Mouse (Mus musculus) G1E (cell line): Measurements from ENCODE around the gene Grhpr. TPM values are rescaled to one million over a fixed set of nuclear protein-coding genes. Genes with fewer than 3 reads are reported as not detected.

Experiments
- ATAC-seq: 2 replicates; pipeline ENCODE4 v1.8.0; 2016; ENCODE audit warnings: mild to moderate bottlenecking; ENCODE audit not compliant: insufficient number of reproducible peaks, poor library complexity, low FRiP score, severe bottlenecking; ENCODE audit errors: extremely low read depth
- DNase-seq: peaks from one replicate; pipeline ENCODE4 v3.0.0; 2012; ENCODE audit warnings: low spot score
- H3K27me3 ChIP-seq: 2 replicates; pipeline ENCODE4 v1.6.1; 2012; ENCODE audit warnings: mild to moderate bottlenecking, low read length, inconsistent platforms; ENCODE audit not compliant: insufficient read depth
- H3K36me3 ChIP-seq: replicated peaks from 2 replicates; pipeline ENCODE3; 2012; ENCODE audit warnings: mild to moderate bottlenecking, inconsistent platforms
- H3K4me1 ChIP-seq: 2 replicates; pipeline ENCODE4 v1.6.1; 2012; ENCODE audit warnings: low read depth, low read length, inconsistent platforms, mixed read lengths; ENCODE audit not compliant: insufficient read depth
- H3K4me3 ChIP-seq: 2 replicates; pipeline ENCODE4 v1.5.1; 2012; ENCODE audit warnings: low read depth, mild to moderate bottlenecking, inconsistent platforms, low read length, moderate library complexity, mixed read lengths
- H3K9me3 ChIP-seq: replicated peaks from 2 replicates; pipeline ENCODE4 v1.6.1; 2012; ENCODE audit warnings: inconsistent platforms
- CTCF ChIP-seq: IDR thresholded peaks from 2 replicates; pipeline ENCODE4 v1.5.1; 2012; ENCODE audit warnings: low read depth, low read length, inconsistent platforms, mixed read lengths
- GATA1 ChIP-seq: IDR thresholded peaks from 2 replicates; pipeline ENCODE4 v1.6.1; 2012; ENCODE audit warnings: borderline replicate concordance, low read length, inconsistent platforms, mixed read lengths
- GATA2 ChIP-seq: IDR thresholded peaks from 2 replicates; pipeline ENCODE4 v1.6.1; 2012; ENCODE audit warnings: low read depth, low read length, inconsistent platforms, borderline replicate concordance
- POLR2AphosphoS5 ChIP-seq: IDR thresholded peaks from 2 replicates; pipeline ENCODE4 v1.6.1; 2012; ENCODE audit warnings: low read depth, low read length, inconsistent platforms; ENCODE audit not compliant: insufficient replicate concordance
- TAL1 ChIP-seq: conservative IDR thresholded peaks from 2 replicates; pipeline ENCODE4 v1.6.1; 2012; ENCODE audit warnings: low read depth, low read length, inconsistent platforms, mixed read lengths
- polyA plus RNA-seq: library from polyadenylated mRNA; stranded (reverse); fragments of >175 nt; gene quantifications from 2 replicates; pipeline ENCODE4 v1.2.3, GENCODE M21; 2012
- total RNA-seq, 2 experiments: library from RNA; stranded (forward) in 1 of 2; stranded (reverse) in 1 of 2; fragments of 200-1000 nt in 1 of 2; fragments of >200 nt in 1 of 2; fragmentation: Nextera tagmentation in 1 of 2; gene quantifications; 2 replicates each; pipeline ENCODE4 v1.2.3; 2014 to 2017

Grhpr gene
- total and polyA plus RNA-seq, 3 experiments: 25.2 to 119 (median 30.5) TPM

- TF ChIP-seq GATA2 (no peak), CTCF (peak; percentile 69; the same call in 1 of the 2 replicates), TAL1 (no peak)
- Histone ChIP-seq H3K27me3 (peaks cover 27% of the 10 kb centered on the region), H3K4me1 (peaks cover 60% of the 10 kb centered on the region), H3K9me3 (peaks cover 2% of the 10 kb centered on the region; the same call in 1 of the 2 replicates), H3K36me3 (no peaks in the 10 kb centered on the region), H3K4me3 (no peak overlapping the region)
- DNase-seq: peak; percentile 56
- ATAC-seq: peak; percentile 36
These were observed 10.5 kb upstream of the Grhpr start for GRCm38 (mm10) chr4:44970612-44971110.

DNA sequence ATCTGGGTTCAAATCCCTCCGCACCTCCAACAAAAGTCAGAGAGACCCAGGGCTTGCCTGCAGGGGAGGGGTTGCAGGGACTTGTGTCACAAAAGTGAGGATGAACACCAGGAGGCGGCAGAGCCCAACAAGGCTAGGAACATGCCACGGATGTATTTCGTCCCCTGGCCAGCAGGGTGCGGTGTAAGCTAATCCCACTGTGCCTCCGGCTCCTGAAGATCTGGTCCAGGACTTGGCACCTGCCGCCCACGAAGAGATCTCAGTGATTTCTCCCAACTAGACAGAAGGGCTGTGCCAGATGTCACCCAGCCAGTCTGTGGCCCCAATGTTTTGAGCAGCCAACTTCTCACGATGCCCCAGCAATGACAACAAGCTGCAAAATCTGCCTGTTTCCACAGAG lies 7.7 kb upstream of the Grhpr start:
- Histone ChIP-seq H3K9me3 (peaks cover 5% of the 10 kb centered on the region), H3K36me3 (no peaks in the 10 kb centered on the region), H3K4me1 (peaks cover 45% of the 10 kb centered on the region), H3K27me3 (peaks cover 19% of the 10 kb centered on the region; the same call in 1 of the 2 replicates), H3K4me3 (peak overlapping the region; percentile 28; the same call in 1 of the 2 replicates)
- no peak for TF ChIP-seq GATA2
- TF ChIP-seq CTCF: peak; percentile 96
- ATAC-seq (peak; percentile 65), DNase-seq (peak; percentile 66)

DNA sequence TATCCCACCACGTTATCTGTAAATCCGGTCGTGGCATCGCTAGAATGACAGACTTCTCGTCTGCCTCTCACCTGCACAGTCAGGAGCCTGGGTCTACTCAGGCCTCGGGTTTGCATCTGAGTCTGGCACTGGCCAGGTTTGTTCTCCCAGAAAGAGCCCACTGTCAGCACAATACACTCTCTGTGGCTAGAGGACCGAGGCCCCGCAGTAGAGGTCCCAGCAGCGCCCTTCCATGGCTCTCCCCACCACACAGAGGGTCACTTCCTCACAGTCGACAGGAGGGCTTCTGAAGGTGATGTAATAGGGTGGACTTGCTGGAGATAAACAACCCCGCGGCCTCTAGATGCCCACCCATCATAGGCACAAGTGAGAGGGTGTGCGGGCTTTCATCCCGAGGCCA lies 7.3 kb upstream of the Grhpr start:
- no peak for ATAC-seq
- DNase-seq: no peak
- no peak for TF ChIP-seq GATA1
- no peak for TF ChIP-seq CTCF
- H3K4me3 ChIP-seq: peak overlapping the region; percentile 28; the same call in 1 of the 2 replicates
- H3K27me3 ChIP-seq: peaks cover 15% of the 10 kb centered on the region; the same call in 1 of the 2 replicates
- H3K9me3 ChIP-seq: peaks cover 5% of the 10 kb centered on the region
- peaks cover 41% of the 10 kb centered on the region for H3K4me1 ChIP-seq
- no peaks in the 10 kb centered on the region for H3K36me3 ChIP-seq

GRCm38 (mm10) chr4:44974331-44974730 lies 6.9 kb upstream of the Grhpr start:
- TF ChIP-seq GATA2 (no peak), CTCF (no peak), POLR2AphosphoS5 (no peak), TAL1 (no peak), GATA1 (no peak)
- ATAC-seq (no peak), DNase-seq (no peak)
- Histone ChIP-seq H3K4me3 (no peak overlapping the region), H3K27me3 (peaks cover 11% of the 10 kb centered on the region; the same call in 1 of the 2 replicates), H3K9me3 (peaks cover 5% of the 10 kb centered on the region), H3K36me3 (no peaks in the 10 kb centered on the region), H3K4me1 (peaks cover 40% of the 10 kb centered on the region)

DNA sequence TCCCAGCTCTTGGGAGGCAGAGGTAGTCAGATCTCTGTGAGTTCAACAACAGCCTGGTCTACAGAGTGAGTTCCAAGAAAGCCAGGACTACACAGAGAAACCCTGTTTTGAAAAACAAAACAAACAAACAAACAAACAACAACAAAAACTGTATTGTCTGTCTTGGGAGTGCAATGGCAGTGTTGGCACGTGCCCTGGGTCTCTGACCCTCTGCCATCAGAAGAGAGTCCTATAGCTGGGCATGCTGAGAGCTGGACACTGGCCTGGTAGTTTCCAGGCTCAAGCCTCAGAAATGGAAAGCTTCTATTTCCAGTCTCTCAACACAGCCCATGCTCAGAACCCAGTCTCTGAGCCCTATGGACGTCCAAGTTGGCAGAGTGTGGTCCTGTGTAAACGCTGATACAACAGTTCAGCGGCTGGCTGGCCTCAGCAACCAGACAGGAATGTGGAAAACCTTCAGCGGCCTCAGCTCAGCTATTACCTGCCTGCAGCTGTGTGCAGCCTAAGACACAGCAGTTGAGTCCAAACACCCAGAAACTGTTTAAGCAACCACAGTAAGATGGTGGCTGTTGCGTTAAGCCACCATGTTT lies 5.1 kb upstream of the Grhpr start:
- TF ChIP-seq GATA2 (no peak), GATA1 (no peak), TAL1 (no peak), POLR2AphosphoS5 (no peak), CTCF (no peak)
- ATAC-seq (no peak), DNase-seq (no peak)
- Histone ChIP-seq H3K4me1 (peaks cover 38% of the 10 kb centered on the region), H3K9me3 (peaks cover 5% of the 10 kb centered on the region), H3K27me3 (peaks cover 4% of the 10 kb centered on the region; the same call in 1 of the 2 replicates), H3K4me3 (no peak overlapping the region), H3K36me3 (no peaks in the 10 kb centered on the region)

GRCm38 (mm10) chr4:44976921-44977710 lies 4.1 kb upstream of the Grhpr start:
- no peak for TF ChIP-seq TAL1
- TF ChIP-seq CTCF: no peak
- no peak for TF ChIP-seq POLR2AphosphoS5
- TF ChIP-seq GATA1: no peak
- TF ChIP-seq GATA2: no peak
- no peak for ATAC-seq
- H3K36me3 ChIP-seq: no peaks in the 10 kb centered on the region
- peaks cover 2% of the 10 kb centered on the region; the same call in 1 of the 2 replicates for H3K27me3 ChIP-seq
- no peak for DNase-seq
- peaks cover 5% of the 10 kb centered on the region for H3K9me3 ChIP-seq
- H3K4me3 ChIP-seq: no peak overlapping the region
- H3K4me1 ChIP-seq: peaks cover 38% of the 10 kb centered on the region
